ENCODE assay signal across 8 mouse cellular contexts in genomic region chr5:29378298-29379036, GRCm38 (mm10). TPM values are rescaled to one million over a fixed set of nuclear protein-coding genes. Genes with fewer than 3 reads are reported as not detected.
A peak's percentile ranks its signal among the peaks of the same experiment; 100 is the strongest.
DNase-seq lines count a peak whose midpoint lies in the region; ATAC-seq and TF ChIP-seq lines count a peak whose summit lies in the region.

Lmbr1 (minus strand) TSS chr5:29378390.

- H3K4me2 ChIP-seq in forebrain, embryonic 15.5 days (replicated peaks), result peak within 1 kb of the TSS; percentile 86
- peak within 1 kb of the TSS; percentile 97 for H3K4me2 ChIP-seq in liver, postnatal 0 days (ENCODE audit: low read depth, low read length)
- peak within 1 kb of the TSS; percentile 82 for H3K4me2 ChIP-seq in neural tube, embryonic 13.5 days

- peaks cover 3 to 5% of the 10 kb centered on the region in 2 experiments; a peak in 3 of 4 replicates for H3K4me1 ChIP-seq in ES-E14 (ENCODE audit: control insufficient read depth in 2 of 2, insufficient read depth in 2 of 2, low read length in 2 of 2, poor library complexity in 1 of 2)
- H3K4me1 ChIP-seq in forebrain, embryonic 15.5 days, result peaks cover 16% of the 10 kb centered on the region
- H3K4me1 ChIP-seq in liver, postnatal 0 days (ENCODE audit: insufficient read depth), result peaks cover 10% of the 10 kb centered on the region
- H3K4me1 ChIP-seq in neural tube, embryonic 13.5 days (replicated peaks), result peaks cover 19% of the 10 kb centered on the region

- no peaks in the 10 kb centered on the region for H3K27me3 ChIP-seq in forebrain, embryonic 15.5 days
- 0 out of 2 replicates have a peak, but pooled peaks cover 3% of the 10 kb centered on the region for H3K27me3 ChIP-seq in liver, postnatal 0 days (ENCODE audit: insufficient read depth, low read length)
- no peaks in the 10 kb centered on the region for H3K27me3 ChIP-seq in neural tube, embryonic 13.5 days

- peak; percentile 88 for DNase-seq in ES-E14 (ENCODE audit: low read depth, low spot score)
- peak; percentile 91 to 96 for DNase-seq in cerebellum, adult 18-20 months
- DNase-seq in heart, postnatal 25 days (ENCODE audit: low spot score), result peak; percentile 83
- DNase-seq in layer of hippocampus, adult 11-12 months (ENCODE audit: low spot score), result peak; percentile 93
- peak; percentile 95 for DNase-seq in liver, postnatal 0 days
- peak; percentile 88 for DNase-seq in telencephalon, adult 2 months (ENCODE audit: low read depth, low spot score)

- under 1% methylated on average over 40 of the region's 40 CpGs for WGBS in forebrain, embryonic 15.5 days
- 1% methylated on average over 40 of the region's 40 CpGs for WGBS in liver, postnatal 0 days (ENCODE audit: insufficient replicate concordance)
- 1% methylated on average over 40 of the region's 40 CpGs for WGBS in neural tube, embryonic 13.5 days

- peak; percentile 73 for TF ChIP-seq EP300 in liver, postnatal 0 days (IDR thresholded peaks at IDR 0.05; ENCODE audit: low read depth)

- peaks cover 2% of the 10 kb centered on the region; the same call in 1 of the 2 replicates for H3K36me3 ChIP-seq in ES-E14 (ENCODE audit: control insufficient read depth, insufficient read depth, low read length, poor library complexity, severe bottlenecking)
- no peaks in the 10 kb centered on the region for H3K36me3 ChIP-seq in forebrain, embryonic 15.5 days
- no peaks in the 10 kb centered on the region for H3K36me3 ChIP-seq in liver, postnatal 0 days (replicated peaks; ENCODE audit: insufficient read depth, low read length)
- no peaks in the 10 kb centered on the region for H3K36me3 ChIP-seq in neural tube, embryonic 13.5 days

- peak within 1 kb of the TSS; percentile 72 for H3K27ac ChIP-seq in ES-E14 (ENCODE audit: insufficient read depth, low read depth, low read length, poor library complexity, severe bottlenecking)
- H3K27ac ChIP-seq in forebrain, embryonic 15.5 days (replicated peaks), result peak within 1 kb of the TSS; percentile 73
- H3K27ac ChIP-seq in liver, postnatal 0 days (ENCODE audit: low read depth), result peak within 1 kb of the TSS; percentile 79
- H3K27ac ChIP-seq in neural tube, embryonic 13.5 days (replicated peaks), result peak within 1 kb of the TSS; percentile 80

- H3K9ac ChIP-seq in ES-E14 (ENCODE audit: insufficient read depth, low read depth, low read length, poor library complexity, severe bottlenecking), result peak within 1 kb of the TSS; percentile 81
- peak within 1 kb of the TSS; percentile 67 for H3K9ac ChIP-seq in forebrain, embryonic 15.5 days (replicated peaks)
- peak within 1 kb of the TSS; percentile 85 for H3K9ac ChIP-seq in liver, postnatal 0 days (replicated peaks)
- H3K9ac ChIP-seq in neural tube, embryonic 13.5 days, result peak within 1 kb of the TSS; percentile 89

- no peaks in the 10 kb centered on the region for H3K9me3 ChIP-seq in ES-E14 (ENCODE audit: control insufficient read depth, insufficient read depth, low read depth, low read length)
- H3K9me3 ChIP-seq in forebrain, embryonic 15.5 days, result no peaks in the 10 kb centered on the region
- H3K9me3 ChIP-seq in liver, postnatal 0 days (ENCODE audit: low read length), result no peaks in the 10 kb centered on the region
- H3K9me3 ChIP-seq in neural tube, embryonic 13.5 days, result no peaks in the 10 kb centered on the region

- ATAC-seq in forebrain, embryonic 15.5 days (replicated peaks), result peak; percentile 98
- ATAC-seq in liver, postnatal 0 days, result peak; percentile 98
- peak; percentile 99 for ATAC-seq in neural tube, embryonic 13.5 days (ENCODE audit: low read depth)

- intact Hi-C loops in heart, postnatal 25 days (cut with DNase I), result no loop called here

- in situ Hi-C loops in ES-E14 (cut with MboI; ENCODE audit: low sequenced_read_pairs in 2 of 2, unreplicated experiment in 2 of 2), result no loop called here

- H3K4me3 ChIP-seq in ES-E14 (ENCODE audit: insufficient read depth in 1 of 2, low read depth in 1 of 2, low read length in 2 of 2, poor library complexity in 1 of 2, severe bottlenecking in 1 of 2), result peak within 1 kb of the TSS; percentile 79 to 94
- peak within 1 kb of the TSS; percentile 66 for H3K4me3 ChIP-seq in forebrain, embryonic 15.5 days
- peak within 1 kb of the TSS; percentile 86 for H3K4me3 ChIP-seq in liver, postnatal 0 days (ENCODE audit: low read depth, low read length)
- peak within 1 kb of the TSS; percentile 87 for H3K4me3 ChIP-seq in neural tube, embryonic 13.5 days

- no peak for TF ChIP-seq CTCF in liver, postnatal 0 days (IDR thresholded peaks at IDR 0.05; ENCODE audit: low read depth)

TF ChIP-seq in ES-E14, 5 proteins besides CTCF, POLR2A, EP300 and RAD21:
- TF ChIP-seq ZNF384 (IDR thresholded peaks at IDR 0.05; ENCODE audit: low read depth, low read length), result no peak
- TF ChIP-seq CHD2 (IDR thresholded peaks at IDR 0.05; ENCODE audit: low read depth, low read length), result peak; percentile 33; the same call in 1 of the 2 replicates
- TF ChIP-seq HCFC1 (IDR thresholded peaks at IDR 0.05; ENCODE audit: borderline replicate concordance, insufficient read depth, low read length), result peak; percentile 80; the same call in 1 of the 2 replicates

RNA-seq across cellular contexts. Expression of gene Lmbr1, which starts in this region (rescaled TPM):
- total RNA-seq in ES-E14 (2012; rRNA removed), result 7.4 and 9.6 TPM in 2 replicates
- polyA plus RNA-seq in forebrain, embryonic 15.5 days (2015; fragmentation: Nextera tagmentation; extraction: Ambion mirVana), result 25.7 and 26.3 TPM in 2 replicates
- total RNA-seq in heart, postnatal 25 days (2021), result 10 to 100 TPM; 12.3 to 13.9 TPM
- polyA plus RNA-seq in liver, postnatal 0 days (2015; fragmentation: Nextera tagmentation; extraction: Ambion mirVana), result 2.5 and 3.1 TPM in 2 replicates
- polyA plus RNA-seq in neural tube, embryonic 13.5 days (2015; fragmentation: Nextera tagmentation; extraction: Ambion mirVana), result 27.0 and 27.3 TPM in 2 replicates

Comparison
In these comparisons a context has a peak if more than half of its experiments do, and no peak if none do; other contexts are left out.
1. Peak in every context shown above with its lines: DNase-seq, ATAC-seq, H3K4me3 ChIP-seq and H3K27ac ChIP-seq.